Mouse (Mus musculus): ENCODE results near the gene Stat5b.
"Not testable (repeated sequence)": the region's sequence is repeated elsewhere in the genome, so short reads cannot be mapped to it uniquely, and the experiment has no call there.

DNA sequence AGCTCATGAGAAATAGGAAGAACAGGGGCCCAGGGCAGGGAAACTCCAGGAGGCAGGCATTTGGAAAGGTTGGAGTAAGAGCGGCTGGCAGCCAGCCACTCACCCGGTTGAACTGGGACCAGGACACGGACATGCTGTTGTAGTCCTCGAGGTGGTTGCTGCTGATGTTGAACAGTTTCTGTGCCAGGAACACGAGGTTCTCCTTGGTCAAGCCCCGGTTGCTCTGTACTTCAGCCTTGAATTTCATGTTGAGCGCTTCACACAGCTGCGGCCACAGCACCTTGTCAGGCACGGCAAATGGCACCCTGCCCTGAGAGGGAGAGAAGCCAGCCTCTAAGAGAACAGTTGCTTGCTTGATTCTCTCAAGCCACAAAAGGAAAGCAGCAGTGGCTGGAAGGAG is 59.9 kb downstream of the Stat5b start:
- not testable (repeated sequence) for TF ChIP-seq CTCF, POLR2A (IDR thresholded peaks at IDR 0.05; ENCODE audit: insufficient read depth, low read depth, low read length)
